Mouse (Mus musculus) limb, embryonic 14.5 days (tissue): Measurements from ENCODE around the gene Man2b2. TPM values are rescaled to one million over a fixed set of nuclear protein-coding genes. Genes with fewer than 3 reads are reported as not detected.
"Not testable (repeated sequence)": the region's sequence is repeated elsewhere in the genome, so short reads cannot be mapped to it uniquely, and the experiment has no call there.

ENCODE experiments used
- ATAC-seq: fragments of 200-750 bp; cut with Nextera tagmentation; 2 replicates; pipeline ENCODE4 v1.8.0; 2017; ENCODE audit warnings: low read depth, moderate number of reproducible peaks, moderate TSS enrichment; ENCODE audit not compliant: low FRiP score
- DNase-seq: peaks from one replicate; pipeline ENCODE4 v3.0.0-alpha.2; 2015; ENCODE audit warnings: low spot score
- H3K27ac ChIP-seq: fragments of 300-500 bp; sonication (generic); replicated peaks from 2 replicates; pipeline ENCODE4 v1.5.1; 2014; ENCODE audit warnings: low read depth, mild to moderate bottlenecking, low read length, moderate library complexity, mixed read lengths
- H3K27me3 ChIP-seq: fragments of 300-500 bp; sonication (generic); 2 replicates; pipeline ENCODE4 v1.6.1; 2014; ENCODE audit warnings: low read length, mixed read lengths; ENCODE audit not compliant: control insufficient read depth, insufficient read depth
- H3K36me3 ChIP-seq: fragments of 300-500 bp; sonication (generic); 2 replicates; pipeline ENCODE4 v1.6.1; 2014; ENCODE audit warnings: mild to moderate bottlenecking, low read length, moderate library complexity, mixed read lengths; ENCODE audit not compliant: control insufficient read depth, insufficient read depth
- H3K4me1 ChIP-seq: fragments of 300-500 bp; sonication (generic); 2 replicates; pipeline ENCODE4 v1.6.1; 2014; ENCODE audit warnings: antibody characterized with exemption, low read length, mixed read lengths; ENCODE audit not compliant: control insufficient read depth, insufficient read depth
- H3K4me2 ChIP-seq: fragments of 300-500 bp; sonication (generic); replicated peaks from 2 replicates; pipeline ENCODE4 v1.6.1; 2014; ENCODE audit warnings: low read depth, mild to moderate bottlenecking, low read length, moderate library complexity; ENCODE audit not compliant: severe bottlenecking
- H3K4me3 ChIP-seq: fragments of 300-500 bp; sonication (generic); replicated peaks from 2 replicates; pipeline ENCODE4 v1.5.1; 2014; ENCODE audit warnings: low read length
- H3K9ac ChIP-seq: fragments of 300-500 bp; sonication (generic); 2 replicates; pipeline ENCODE4 v1.6.1; 2014; ENCODE audit warnings: mild to moderate bottlenecking, low read depth, low read length, moderate library complexity; ENCODE audit not compliant: severe bottlenecking
- H3K9me3 ChIP-seq: fragments of 300-500 bp; sonication (generic); 2 replicates; pipeline ENCODE4 v1.6.1; 2016; ENCODE audit warnings: low read length; ENCODE audit not compliant: control insufficient read depth
- POLR2A ChIP-seq: fragments of 200-500 bp; IDR thresholded peaks from 2 replicates; pipeline ENCODE4 v1.8.0; 2012; ENCODE audit warnings: inconsistent platforms, mild to moderate bottlenecking, moderate library complexity, borderline replicate concordance; ENCODE audit not compliant: insufficient read depth, insufficient read length; ENCODE audit errors: extremely low read depth
- WGBS: fragments of 180-500 bp; shearing (Covaris S2); extraction: QIAGEN DNeasy Blood & Tissue Kit; methylation state at CpG from one replicate; pipeline ENCODE4 v1.1.7; 2014; 5-methylcytosine and 5-hydroxymethylcytosine counted together
- polyA plus RNA-seq, 2 experiments: library from polyadenylated mRNA; depleted of rRNA in 1 of 2; stranded (reverse) in 1 of 2; unstranded in 1 of 2; fragments of >200 nt; fragmentation: Nextera tagmentation in 1 of 2; extraction: Ambion mirVana in 1 of 2; gene quantifications; 2 replicates each; pipeline versions ENCODE4 v1.2.1 to v1.2.3; 2012 to 2014

The Man2b2 gene
- polyA plus RNA-seq, 2 experiments, result 16.5 to 24.2 TPM

DNA sequence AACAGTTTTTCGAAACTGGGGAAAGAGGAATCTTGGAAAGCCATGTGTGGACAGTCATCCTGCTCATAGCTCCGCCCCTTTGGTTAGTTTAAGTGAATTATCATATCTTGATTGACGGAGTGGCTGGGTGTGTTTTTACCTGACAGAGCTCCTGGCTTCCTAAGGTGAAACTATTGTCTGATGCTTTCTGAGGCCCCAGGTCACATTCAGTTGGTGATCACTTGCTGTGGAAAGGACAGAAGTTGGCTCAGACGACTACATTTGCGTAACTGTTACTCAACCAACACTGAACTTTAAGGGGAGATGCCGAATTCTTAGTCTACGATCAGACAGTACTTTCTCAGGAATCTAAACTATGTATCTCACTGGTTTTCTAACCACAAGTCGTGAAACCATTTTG is 33.2 kb downstream of the Man2b2 start:
- no peaks in the 10 kb centered on the region for H3K4me1 ChIP-seq
- peaks cover 12% of the 10 kb centered on the region; the same call in 1 of the 2 replicates for H3K36me3 ChIP-seq
- peak overlapping the region; percentile 72 for H3K4me2 ChIP-seq
- 61% methylated on average over 8 of the region's 8 CpGs for WGBS
- H3K9ac ChIP-seq, result no peak overlapping the region
- no peaks in the 10 kb centered on the region for H3K9me3 ChIP-seq
- peak overlapping the region; percentile 66 for H3K4me3 ChIP-seq
- DNase-seq (no peak), ATAC-seq (no peak)
- H3K27me3 ChIP-seq, result no peaks in the 10 kb centered on the region
- no peak overlapping the region for H3K27ac ChIP-seq
- TF ChIP-seq POLR2A, result no peak

DNA sequence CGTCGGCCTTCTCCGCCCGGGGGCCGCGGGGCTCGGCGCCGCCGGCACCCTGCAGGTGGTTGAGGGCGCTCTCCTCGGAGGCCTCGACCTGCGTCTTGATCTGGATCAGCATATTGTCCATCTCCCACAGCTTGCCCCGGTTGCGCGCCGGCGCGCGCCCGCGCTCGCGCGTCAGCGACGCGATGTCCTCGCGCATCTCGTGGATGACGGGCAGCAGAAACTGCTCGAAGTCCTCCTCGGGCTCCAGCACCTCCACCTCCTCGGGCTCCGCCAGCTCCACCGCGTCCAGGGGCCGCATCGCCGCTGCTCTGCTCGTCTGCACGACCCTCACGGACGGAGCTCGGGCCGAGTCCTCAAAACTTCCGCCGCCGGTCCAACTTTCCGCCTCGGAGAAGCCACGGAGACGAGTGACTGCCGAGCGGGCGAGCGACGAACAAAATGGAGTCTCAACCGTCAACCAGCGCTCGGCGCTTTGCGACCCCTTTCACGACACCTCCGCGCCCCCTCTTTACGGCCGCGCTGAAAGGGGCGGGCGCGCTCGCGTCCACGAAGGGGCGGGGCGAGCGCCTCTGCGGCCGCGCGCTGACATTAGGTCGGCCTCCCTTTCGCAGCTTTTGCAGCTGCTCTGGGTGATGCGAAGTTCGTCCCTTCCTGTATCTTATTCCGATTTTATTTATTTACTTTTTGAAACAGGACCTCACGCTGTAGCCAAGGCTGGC is 34.0 kb downstream of the Man2b2 start, which contains the start of gene Mrfap1:
Gene Mrfap1, minus strand, starts transcription at position 477 of the 719 bp plus-strand sequence.
- peak within 1 kb of the TSS; percentile 78 for H3K9ac ChIP-seq
- H3K4me2 ChIP-seq, result peak within 1 kb of the TSS; percentile 72
- peaks cover 12% of the 10 kb centered on the region; the same call in 1 of the 2 replicates for H3K36me3 ChIP-seq
- H3K4me1 ChIP-seq, H3K9me3 ChIP-seq, H3K27me3 ChIP-seq: not testable (repeated sequence)
- under 1% methylated on average over 66 of the region's 90 CpGs for WGBS
- H3K4me3 ChIP-seq, result peak within 1 kb of the TSS; percentile 66
- DNase-seq (peak; percentile 93), ATAC-seq (peak; percentile 84)
- peak within 1 kb of the TSS; percentile 93 for H3K27ac ChIP-seq
- TF ChIP-seq POLR2A, result 0 out of 2 replicates have a peak, but pooled peaks have one; percentile 51

DNA sequence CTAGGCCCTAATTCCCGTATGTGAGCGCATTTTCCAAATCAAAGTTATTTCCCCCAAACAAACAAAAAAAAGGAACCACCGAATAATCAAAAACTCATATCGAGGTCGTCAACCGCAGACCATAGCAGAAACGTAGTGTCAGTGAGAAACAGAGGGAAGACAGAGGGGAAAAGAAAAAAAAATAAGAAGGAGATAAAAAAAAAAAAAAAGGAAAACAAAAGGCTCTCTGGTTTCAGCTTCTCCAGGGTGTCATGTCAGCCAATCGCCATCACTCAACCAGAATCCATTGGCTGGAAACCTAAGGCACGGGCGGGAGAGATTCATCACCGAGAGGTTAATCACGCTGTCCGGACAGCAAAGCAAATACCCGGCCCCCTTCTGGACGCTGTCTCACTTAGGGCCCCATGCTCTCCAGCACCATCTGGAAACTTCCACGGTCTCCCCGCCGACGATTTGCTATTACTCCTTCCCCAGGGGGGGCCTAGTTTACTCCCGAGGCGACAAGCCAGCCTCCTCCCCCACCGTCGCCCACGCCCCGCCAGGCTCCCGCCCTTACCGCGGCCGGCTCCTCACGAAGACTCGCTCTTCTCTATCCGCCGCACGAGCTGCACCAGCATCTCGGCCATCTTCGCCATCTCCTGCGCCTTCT is 34.7 kb downstream of the Man2b2 start:
- not testable (repeated sequence) for H3K27me3 ChIP-seq, H3K9me3 ChIP-seq, H3K4me1 ChIP-seq
- H3K4me2 ChIP-seq, result peak overlapping the region; percentile 72
- peak; percentile 57 for DNase-seq
- H3K9ac ChIP-seq, result peak overlapping the region; percentile 78
- H3K27ac ChIP-seq, result peak overlapping the region; percentile 93
- WGBS, result 3% methylated on average over 32 of the region's 37 CpGs
- peak; percentile 43 for ATAC-seq
- peak overlapping the region; percentile 66 for H3K4me3 ChIP-seq
- peaks cover 12% of the 10 kb centered on the region; the same call in 1 of the 2 replicates for H3K36me3 ChIP-seq

DNA sequence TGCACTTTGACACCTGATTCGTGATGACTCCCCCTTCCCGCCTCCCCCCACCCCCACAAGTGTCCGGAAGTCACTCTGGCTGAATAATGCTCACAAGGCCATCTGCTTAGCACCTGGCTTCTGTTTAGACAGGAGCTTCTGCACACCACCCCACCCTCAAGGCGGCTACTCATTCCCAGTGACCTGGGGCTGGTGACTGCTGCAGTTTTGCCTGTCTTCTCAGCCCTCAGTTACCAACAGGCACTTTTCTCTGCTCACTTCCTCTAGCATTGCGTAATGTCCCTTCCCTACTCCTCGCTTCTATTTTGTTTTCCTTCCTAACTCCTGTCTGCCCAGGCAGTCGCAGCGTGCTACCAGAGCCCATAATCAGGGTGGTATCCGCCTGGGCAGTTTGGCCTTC is 38.6 kb downstream of the Man2b2 start:
- no peaks in the 10 kb centered on the region for H3K9me3 ChIP-seq
- no peak for TF ChIP-seq POLR2A
- 78% methylated on average over 9 of the region's 9 CpGs for WGBS
- H3K4me1 ChIP-seq, result no peaks in the 10 kb centered on the region
- ATAC-seq, result no peak
- no peak overlapping the region for H3K4me2 ChIP-seq
- DNase-seq, result no peak
- H3K9ac ChIP-seq, result no peak overlapping the region
- no peaks in the 10 kb centered on the region for H3K27me3 ChIP-seq
- peaks cover 12% of the 10 kb centered on the region; the same call in 1 of the 2 replicates for H3K36me3 ChIP-seq
- H3K4me3 ChIP-seq, result no peak overlapping the region
- no peak overlapping the region for H3K27ac ChIP-seq

DNA sequence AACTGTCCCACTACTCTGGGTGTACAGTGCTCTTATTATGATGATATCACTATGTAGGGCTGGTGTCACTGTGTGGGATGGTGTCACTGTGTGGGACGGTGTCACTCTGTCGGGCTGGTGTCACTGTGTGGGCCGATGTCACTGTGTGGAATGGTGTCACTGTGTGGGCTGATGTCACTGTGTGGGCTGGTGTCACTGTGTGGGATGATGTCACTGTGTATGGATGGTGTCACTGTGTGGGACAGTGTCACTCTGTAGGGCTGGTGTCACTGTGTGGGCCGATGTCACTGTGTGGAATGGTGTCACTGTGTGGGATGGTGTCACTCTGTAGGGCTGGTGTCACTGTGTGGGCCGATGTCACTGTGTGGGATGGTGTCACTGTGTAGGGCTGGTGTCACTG is 44.4 kb downstream of the Man2b2 start:
- 97% methylated on average over 5 of the region's 5 CpGs for WGBS
- no peak for ATAC-seq
- Histone ChIP-seq H3K9ac (no peak overlapping the region), H3K4me3 (no peak overlapping the region), H3K27ac (no peak overlapping the region), H3K27me3 (no peaks in the 10 kb centered on the region), H3K9me3 (no peaks in the 10 kb centered on the region), H3K4me1 (no peaks in the 10 kb centered on the region), H3K4me2 (no peak overlapping the region), H3K36me3 (no peaks in the 10 kb centered on the region)
- no peak for TF ChIP-seq POLR2A
- DNase-seq, result no peak
